Mouse (Mus musculus): ENCODE measurements around the gene Hist1h3e.

DNA sequence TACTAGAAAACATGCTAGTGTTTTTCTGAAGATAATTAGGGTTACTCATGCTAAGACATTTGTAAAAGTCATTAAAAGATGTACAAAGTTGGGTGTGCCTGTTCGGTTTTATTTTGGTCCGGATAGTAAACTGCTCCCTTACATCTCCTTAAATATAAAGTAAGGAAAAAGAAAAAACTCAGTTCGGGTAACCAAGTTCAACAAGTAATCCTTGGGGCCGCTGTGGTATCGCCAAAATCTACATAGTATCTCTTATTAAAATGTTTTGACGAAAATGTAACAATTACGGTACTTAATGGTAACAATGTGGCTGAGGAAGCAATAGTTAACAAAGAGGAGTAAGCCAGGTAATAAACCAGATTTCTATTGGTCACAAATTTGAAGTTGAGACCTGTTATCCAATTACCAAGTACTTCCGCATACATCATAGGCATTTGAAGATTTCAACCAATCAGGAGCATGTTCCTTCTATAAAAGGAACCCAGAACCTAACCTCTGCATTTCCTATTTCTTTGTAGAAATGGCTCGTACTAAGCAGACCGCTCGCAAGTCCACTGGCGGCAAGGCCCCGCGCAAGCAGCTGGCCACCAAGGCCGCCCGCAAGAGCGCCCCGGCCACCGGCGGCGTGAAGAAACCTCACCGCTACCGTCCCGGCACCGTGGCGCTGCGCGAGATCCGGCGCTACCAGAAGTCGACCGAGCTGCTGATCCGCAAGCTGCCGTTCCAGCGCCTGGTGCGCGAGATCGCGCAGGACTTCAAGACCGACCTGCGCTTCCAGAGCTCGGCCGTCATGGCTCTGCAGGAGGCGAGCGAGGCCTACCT, 18.0 kb downstream of the Hist1h3e start, which contains the start of gene Hist1h3f:
- TF ChIP-seq EP300 (IDR thresholded peaks at IDR 0.05) = peak; percentile 46; the same call in 1 of the 2 replicates
- TF ChIP-seq CTCF (IDR thresholded peaks at IDR 0.05) = no peak

Measured in lung, postnatal 0 days (tissue).